Mouse (Mus musculus): ENCODE measurements around the gene Entpd3.
"Not testable (repeated sequence)": the region's sequence is repeated elsewhere in the genome, so short reads cannot be mapped to it uniquely, and the experiment has no call there.

The Entpd3 gene

DNA sequence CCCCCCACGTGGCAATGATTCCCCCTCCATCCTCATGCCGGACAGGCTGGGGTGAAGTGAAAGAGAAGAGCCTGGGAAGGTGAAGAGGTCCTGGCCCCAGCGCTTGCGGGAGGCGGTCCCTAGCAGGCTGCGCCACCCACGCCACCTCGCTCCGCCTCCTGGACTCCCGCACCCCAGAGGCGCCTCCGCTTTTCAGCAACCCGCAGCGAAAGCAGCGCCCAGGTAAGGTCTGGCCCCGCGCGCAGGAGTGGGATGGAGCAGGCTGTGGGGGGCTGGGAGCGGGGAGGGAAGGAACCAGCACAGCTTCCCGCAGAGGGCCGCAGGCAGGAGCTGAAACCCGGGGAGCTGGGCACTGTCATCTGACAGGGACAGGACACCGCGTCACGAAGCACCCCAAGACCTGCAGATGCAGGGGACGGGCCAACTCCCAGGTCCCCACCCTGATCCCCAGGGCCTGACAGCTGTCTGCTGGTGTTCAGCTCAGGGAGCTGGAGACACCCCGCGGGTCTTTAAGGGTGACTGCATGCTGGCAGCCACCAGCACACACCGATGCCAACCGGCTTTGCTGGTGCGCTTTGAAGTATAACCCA lies at the start of gene Entpd3:
Gene Entpd3, plus strand, starts transcription at position 157 of the 590 bp plus-strand sequence.
- DNase-seq (ENCODE audit: low read depth), result no peak

DNA sequence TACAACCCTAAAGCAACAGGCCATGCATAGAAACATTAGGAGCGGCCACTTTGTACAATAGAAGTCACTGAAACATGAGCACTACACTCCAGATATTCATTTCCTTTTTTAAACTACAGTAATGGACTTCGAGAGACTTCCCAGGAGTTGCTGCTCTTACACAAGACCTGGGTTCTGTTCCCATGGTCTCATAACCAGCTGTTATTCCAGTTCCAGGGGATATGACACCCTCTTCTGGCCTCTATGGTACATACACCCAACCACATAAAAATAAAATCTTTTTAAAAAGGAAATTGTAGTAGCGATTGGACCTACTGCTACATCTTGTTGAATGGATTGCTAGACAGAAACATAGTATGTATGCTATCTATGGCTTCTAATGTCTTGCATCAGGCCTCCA lies 48.1 kb upstream of the Entpd3 start:
- no peak for DNase-seq (ENCODE audit: low read depth)

DNA sequence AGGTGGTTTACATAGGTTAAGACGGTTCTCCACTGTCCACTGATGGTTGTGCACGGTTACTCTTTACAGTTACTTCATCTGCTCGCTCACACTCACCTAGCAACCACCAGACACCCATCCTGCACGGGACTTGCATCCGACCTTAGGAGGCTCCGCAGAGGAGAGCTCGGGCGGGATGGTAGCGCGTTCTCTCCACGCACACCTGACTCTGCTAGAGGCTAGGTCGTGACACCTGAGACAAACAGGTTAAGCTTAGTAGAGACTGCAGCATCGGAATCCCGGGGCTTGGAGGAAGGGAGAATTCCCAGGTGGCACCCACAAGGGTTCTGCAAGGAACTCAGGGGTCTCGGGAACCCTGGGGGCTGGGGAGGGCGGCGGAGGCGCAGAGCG lies 47.6 kb upstream of the Entpd3 start, which contains the start of gene Eif1b:
Gene Eif1b, plus strand, starts transcription at position 223 of the 390 bp plus-strand sequence.
- DNase-seq (ENCODE audit: low read depth), result no peak

DNA sequence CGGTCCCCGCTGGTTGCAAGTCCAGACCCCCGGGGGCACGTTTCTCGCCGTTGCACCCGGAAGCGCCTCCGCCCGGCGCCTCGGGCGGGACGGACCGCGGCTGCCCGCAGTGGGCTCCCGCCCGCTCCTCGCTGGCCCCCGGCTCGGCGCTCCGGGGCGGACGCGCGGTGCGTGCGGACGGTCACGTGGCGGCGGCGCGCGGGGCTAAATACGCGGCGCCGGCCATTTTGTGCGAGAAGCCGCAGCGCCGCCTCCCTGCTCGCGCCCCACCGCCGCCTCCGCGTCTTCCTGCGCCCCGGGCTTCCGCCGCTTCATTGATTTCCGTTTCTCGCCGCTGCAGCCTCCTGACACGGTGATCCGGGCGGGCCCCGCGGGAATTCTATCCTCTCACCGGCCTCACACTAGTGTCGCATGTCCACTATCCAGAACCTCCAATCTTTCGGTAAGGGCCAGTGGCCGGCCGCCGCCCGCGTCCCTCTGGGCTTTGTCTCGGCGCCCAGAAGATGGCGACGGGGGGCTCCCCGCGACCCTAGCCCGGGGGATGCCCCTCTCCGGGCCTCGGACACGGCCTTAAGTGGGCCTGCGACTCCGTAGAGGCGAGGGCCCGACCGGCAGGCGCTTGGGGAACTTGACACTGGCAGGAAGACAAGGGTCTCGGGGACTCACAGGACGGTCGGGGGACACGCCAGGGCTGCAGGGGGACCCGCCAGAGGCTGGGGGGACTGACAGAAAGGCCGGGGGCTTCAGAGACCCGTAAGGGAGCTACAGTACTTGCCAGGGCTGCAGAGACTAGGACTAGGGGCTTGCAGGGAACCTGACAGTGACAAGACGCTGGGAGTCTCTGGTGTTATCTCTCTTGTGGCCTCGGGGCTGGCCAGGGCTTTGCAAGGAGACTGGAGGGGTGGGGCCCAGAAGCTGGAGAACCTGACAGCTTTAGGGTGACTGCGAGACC lies 46.9 kb upstream of the Entpd3 start:
- DNase-seq (ENCODE audit: low read depth), result peak; percentile 61

DNA sequence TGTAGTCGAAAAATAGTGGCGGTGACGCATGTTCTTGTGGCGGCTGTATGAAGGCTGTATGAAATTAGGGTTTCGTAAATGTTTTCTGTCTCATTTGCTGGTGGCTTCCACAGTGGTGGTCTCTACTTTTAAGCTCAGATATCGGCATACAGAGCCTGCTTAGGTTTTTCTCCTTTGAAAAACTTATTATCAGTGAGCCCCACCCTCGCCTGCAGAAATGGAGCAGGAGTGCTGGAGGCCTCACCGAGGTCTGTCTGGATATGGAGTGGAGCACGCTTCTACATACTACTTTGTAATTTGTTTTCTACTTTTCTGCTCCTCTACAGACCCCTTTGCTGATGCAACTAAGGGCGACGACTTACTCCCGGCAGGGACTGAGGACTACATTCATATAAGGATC lies 45.8 kb upstream of the Entpd3 start:
- DNase-seq (ENCODE audit: low read depth), result no peak

DNA sequence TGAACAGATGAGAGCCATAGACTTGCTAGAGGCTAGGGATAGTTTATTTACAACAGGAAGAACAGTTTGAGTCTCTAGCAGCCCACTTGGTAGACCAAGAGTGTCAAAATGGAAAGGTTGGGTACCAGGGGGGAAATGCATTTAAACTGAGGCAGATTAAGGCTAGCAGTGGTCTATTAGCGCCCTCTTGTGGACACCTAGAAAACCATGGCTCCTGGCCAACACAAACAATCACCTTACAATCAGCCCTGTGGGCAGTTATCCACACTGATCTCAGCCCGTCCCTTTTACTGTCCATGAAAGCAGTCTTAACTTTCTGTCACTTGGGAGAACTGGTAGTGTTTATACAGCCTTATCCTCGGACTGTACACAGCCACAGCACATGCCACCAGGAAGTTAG lies 42.9 kb upstream of the Entpd3 start:
- peak; percentile 61 for DNase-seq (ENCODE audit: low read depth)

DNA sequence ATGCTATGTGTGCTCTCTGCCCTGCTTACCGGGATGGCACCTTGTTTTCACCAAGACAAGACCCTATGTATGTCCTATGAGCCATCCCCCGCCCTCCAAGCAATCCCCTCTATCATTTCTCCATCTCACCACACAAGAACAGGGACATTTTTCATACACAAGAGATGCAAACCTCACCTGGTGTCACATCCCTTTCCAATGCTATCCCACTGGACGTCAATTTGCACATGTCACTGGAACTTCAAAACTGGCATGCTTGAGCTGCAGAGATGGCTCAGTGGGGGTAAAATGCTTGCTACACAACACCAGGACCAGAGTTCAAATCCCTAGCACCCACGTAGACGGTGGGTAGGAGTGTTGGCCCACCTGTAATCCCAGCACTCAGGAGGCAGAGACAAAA lies 41.6 kb upstream of the Entpd3 start:
- no peak for DNase-seq (ENCODE audit: low read depth)

DNA sequence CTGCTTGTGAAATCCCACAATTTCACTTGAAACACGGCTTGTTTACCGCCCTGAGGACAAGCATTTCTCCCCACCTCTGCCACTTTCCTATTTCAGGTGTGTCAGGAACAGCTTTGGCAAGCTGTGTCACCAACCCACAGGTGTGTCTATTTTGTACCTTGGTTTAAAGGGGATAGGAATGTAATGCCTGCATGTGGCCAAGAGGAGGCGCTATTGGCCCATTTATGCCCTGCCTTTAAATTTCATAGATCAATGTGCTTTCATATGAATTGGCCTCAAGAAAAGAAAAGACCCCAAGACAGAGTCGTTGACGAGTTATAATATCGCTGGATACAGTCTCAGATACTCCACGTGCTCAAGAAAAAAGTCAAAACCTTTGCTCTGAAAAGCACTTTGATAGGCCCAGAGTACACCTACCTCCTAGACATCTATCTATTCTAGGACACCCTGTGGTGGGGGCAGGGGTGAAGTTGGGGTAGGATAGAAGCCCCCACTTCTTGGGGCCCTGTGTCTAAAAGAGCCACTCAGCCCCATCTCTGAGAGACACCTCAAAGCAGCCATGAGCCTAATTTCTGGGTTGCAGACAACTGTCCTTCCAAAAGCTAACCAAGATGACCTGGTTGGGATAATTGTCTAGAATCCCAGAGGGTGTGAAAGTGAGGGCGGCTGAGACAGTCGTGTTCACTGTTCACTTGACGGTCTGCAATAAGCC lies 38.3 kb upstream of the Entpd3 start:
- DNase-seq (ENCODE audit: low read depth), result peak; percentile 41

DNA sequence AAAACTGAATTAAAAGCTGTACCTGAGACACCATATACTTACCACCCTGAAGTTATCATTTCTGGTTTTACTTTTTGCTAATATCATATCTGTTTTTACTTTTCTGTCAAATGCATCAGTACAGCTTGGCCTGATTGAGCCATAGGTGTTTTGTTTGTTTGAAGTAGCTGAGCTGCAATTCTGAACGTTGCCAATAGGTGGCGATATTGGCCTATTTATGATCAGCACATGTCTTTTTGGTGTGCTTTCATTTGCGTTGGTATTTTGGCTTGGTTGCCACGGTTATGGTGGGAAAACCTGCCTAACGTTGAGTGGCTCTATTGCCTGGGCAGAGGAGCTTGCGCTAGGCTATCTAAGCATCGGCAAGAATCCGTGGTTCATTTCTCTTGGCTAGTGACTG lies 37.6 kb upstream of the Entpd3 start:
- peak; percentile 93 for DNase-seq (ENCODE audit: low read depth)

DNA sequence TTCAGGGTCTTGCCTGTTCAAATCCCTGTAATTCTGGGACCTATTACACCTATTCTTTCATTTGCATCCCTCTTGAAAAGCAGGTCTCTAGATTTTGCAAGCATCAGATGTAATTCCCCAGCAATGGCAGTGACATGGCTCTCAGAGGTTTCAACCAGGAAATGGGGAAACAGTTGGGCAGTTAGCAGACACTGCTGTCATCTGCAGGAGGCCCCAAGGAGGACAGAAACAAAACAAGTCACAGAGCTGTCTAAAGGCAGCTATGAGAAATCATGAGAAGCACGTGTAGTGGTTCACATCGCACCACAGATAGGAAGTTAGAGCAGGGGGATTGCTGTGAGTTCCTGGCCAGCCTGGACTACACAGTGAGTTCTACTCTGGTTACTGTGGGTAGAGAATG lies 35.2 kb upstream of the Entpd3 start:
- DNase-seq (ENCODE audit: low read depth), result no peak

DNA sequence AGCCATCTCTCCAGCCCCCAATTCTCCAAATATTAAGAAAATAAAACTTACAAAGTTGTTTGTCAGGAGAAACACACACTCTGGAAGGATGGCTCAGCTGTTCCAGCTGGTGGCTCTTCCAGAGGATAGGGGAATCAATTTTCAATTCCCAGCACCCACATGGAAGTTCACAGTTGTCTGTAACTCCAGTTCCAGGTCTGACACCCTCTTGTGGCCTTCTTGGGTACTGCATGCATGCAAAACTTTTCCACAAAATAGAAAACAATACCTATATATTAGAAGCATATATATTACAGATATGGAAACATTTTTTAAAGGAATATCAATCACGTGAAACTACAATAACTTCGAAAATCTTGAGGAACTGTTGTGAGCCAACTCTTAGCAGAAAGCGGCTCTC lies 27.8 kb upstream of the Entpd3 start:
- no peak for DNase-seq (ENCODE audit: low read depth)

DNA sequence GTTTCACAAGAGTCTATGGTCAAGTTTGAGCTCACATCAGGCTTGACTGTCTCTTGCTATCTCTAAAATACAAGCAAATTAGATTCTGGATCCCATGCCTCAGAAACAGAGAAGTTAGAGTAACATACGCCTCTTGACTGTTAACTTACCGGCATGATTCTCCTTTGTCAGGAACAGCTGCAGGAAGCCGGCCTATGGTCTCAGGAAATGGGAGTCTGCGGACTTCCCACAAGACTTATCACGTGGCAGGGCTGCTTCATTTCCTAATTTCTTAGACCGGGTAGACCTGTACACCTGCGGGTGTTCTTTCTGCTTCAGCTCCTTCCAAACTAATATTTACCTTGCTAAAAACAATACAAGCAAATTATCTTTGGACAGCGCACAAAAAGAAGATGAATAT lies 22.9 kb upstream of the Entpd3 start:
- DNase-seq (ENCODE audit: low read depth), result no peak

DNA sequence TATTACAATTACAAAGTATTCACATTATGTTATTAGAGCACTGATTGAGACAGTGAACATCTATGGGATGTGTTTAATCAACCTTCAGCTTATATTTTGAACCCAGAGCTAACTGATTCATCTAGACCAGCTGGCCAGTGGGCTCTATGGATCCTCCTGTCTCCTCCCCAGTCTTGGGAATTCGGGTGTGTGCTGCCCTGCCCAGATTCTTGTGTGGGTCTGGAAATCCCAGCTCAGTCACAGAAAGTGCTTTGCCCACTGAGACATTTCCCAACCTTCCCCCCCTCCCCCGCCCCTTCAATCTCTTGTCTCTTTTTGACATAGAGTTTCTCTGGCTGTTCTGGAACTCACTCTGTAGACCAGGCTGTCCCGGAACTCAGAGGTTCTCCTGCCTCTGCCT lies 20.7 kb upstream of the Entpd3 start:
- no peak for DNase-seq (ENCODE audit: low read depth)

DNA sequence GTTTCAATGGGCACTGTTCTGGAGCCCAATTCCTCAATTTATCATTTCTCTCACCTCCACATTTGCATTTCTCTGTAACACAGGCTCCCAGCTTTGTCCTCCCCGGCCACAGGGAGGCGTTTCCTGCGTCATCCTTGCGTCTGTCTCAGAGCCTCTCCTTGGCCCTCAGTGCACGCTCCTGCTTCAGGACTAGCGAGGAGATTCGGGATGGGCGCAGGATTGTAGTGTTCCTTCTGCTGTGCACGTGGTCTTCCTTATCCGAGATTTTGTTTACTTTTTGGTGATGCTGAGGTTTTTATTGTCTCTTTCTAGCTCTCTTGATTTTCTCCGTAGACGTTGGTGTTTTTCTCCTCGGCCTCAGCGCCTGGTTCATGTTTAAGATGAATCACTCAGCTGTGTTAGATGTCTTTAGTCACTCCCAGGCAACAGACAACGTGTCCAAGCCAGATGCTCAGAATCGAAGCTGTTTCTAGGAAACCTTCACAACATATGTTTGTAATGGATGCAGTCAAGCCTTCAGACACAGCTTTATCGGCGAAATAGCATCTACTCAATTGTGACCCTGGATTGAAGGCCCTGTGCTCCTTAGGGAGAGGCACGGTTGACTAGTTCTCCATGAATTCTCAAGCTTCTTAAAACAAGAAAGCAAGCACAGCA lies 20.0 kb upstream of the Entpd3 start:
- DNase-seq (ENCODE audit: low read depth), result no peak

DNA sequence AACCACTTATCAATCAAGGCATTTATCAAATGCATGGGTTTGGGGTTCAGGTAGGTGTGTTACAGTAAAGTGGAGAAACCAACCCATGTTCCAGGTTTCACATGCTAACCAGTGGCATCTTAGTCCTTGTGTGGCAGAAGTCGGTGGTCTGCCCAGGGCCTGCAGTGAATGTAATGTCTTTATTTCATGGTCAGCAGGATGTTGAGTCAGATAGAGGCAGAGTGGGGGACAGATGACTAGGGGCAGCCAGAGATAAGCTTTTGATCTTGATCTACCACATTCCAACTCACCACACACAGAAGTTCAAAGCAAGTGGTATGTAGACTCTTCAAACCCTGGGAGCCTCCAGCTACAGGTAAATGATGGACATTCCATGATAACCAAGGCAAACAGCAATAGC lies 18.5 kb upstream of the Entpd3 start:
- no peak for DNase-seq (ENCODE audit: low read depth)

DNA sequence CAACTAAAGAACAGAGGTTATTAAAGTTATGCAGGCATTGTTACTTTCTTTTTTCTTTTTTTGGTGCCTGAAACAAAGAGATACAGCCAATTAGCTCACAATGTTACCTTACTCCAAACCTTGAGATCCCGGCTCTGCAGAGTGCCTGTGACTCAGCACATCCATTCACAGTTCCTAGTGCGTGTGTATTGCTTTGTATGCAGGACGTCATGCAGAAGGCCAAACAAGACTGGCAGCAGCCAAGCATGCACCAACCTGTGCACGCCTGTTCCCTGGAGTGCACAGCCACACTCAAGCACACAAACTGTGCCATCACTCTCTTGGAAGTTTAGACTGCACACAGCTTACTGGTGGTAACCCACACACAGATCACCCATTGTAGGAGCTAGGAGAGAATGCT lies 12.3 kb upstream of the Entpd3 start:
- DNase-seq (ENCODE audit: low read depth), result no peak

DNA sequence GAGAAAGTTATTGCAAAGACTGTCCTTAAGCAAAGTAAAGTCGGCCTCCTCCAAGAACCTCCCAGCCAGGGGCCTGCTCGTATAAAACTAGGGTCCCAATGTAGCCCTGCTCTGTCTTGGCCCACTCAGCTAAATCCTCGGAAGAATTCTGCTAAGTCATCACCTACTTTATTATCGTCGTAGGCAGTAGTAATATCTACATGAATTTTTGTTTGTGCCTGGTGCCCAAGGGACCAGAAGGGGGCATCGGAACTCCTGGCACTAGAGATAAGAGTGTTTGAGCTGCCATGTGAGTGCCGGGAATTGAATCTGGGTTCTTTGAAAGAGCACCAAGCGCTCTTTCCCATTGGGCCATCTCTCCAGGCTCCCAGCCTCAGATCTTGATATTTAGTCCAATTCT lies 11.7 kb upstream of the Entpd3 start:
- DNase-seq (ENCODE audit: low read depth), result no peak

DNA sequence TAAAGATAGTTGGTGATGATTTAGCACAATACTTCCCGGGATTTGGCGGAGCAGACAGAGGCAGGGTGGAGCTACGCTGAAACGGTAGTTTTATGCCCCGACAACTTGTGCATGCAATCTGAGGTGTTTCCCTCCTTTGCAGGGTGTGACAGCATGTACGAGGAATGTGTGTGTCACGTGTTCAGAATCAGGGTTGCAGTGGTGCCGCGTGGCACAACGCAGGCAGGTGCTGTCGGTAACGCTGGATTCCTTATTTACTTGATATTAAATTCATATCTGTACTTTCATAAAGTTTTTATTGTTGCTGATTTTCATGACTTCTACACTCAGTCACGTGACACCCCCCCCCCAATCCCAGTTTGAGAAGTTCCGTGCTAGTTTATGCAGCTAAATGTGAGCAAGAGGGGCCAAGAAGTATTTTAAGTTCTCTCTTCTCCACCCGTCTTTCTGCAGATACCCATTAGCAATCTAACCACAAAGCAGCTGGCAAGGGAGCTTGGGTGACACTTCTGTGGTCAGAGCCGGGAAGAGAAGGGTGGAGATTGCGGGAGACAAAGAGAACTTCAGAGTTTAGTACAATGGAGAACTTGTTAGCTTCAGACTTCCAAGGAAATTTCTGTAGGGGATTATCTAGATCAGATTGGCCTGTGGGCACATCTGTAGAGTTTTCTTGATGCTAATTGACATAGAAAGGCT lies 10.7 kb upstream of the Entpd3 start:
- no peak for DNase-seq (ENCODE audit: low read depth)

DNA sequence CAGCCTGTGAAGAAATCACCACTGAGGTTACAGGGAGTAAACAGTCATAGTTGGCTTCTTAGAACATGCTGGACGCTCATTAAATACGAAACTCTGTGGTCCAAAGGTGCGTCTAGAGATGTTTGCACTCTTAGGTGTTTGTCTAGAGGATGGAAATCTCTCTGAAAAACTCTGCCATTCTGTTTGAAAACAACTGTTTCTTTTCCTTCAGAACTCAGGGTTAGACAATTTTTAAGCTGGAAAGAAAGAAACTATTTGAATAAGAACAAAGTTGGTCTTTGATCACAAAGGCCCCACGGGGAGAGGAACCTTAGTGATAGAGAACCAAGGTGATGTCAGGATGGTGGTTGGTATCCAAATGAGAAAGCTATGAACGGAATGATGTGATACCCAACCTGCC lies 9.1 kb upstream of the Entpd3 start:
- no peak for DNase-seq (ENCODE audit: low read depth)

DNA sequence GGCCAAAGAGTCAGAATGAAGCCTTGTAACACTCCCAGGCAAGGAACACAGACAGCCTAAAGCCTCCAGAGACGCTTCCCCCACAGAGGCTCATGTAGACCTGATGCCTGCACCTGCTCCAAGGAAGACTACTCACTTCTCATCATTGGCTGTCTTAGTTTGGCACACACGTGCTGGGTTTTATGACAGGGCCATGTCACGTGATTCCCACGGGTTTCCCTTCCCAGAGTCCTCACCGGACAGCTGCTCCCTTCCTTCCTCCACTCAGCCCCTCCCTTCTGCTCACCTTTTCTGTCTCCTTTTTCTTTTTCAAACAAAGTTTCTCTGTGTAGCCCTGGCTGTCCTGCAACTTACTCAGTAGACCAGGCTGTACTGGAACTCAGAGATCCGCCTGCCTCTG lies 7.6 kb upstream of the Entpd3 start:
- no peak for DNase-seq (ENCODE audit: low read depth)

DNA sequence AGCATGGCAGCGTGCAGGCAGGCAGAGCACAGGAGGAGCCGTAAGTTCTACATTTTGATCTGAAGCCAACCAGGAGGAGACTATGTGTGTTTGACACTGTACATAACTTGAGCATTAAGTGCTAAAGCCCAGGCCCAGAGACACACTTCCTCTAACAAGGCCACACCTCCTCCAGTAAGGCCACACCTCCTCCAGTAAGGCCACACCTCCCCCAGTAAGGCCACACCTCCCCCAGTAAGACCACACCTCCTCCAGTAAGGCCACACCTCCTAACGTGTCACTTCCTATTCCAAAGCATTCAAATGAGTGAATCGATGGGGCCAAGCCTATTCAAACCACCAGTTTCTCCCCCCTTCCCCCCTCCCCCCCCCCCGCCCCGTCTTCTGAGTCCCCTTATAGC lies 6.9 kb upstream of the Entpd3 start:
- DNase-seq (ENCODE audit: low read depth), result no peak

DNA sequence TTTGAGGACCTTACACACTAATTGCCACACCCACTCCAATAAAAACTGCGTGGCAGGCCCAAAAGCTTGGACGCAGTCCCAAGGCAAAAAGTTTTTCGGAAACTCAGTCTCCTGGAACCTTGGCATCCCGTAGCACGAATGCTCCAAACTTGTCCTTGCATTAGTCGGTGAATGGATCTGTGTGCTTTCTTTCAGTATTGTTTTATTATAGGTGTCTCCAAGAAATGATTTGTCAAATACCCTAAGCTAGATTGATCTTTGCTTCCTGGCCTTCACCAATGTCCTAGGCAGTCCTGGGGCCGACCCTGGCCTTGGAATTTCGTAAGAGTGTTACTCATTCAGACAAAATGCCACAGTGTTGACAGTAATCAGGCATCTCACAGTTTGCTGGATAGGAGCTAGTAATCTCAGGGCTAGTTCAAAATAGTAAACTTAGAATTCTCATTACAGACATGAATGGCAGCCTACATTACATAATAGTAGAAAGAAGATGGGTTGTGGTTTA lies 6.1 kb upstream of the Entpd3 start:
- not testable (repeated sequence) for DNase-seq (ENCODE audit: low read depth)

All from c-Kit-positive CD71-negative TER-119-negative erythroid progenitor cells, embryonic 14.5 days (primary cell).